Mouse (Mus musculus) CD8-positive naive resting alpha-beta T cell, adult 2 months (primary cell): ENCODE data around the gene Orai2.
"Not testable (repeated sequence)": the region's sequence is repeated elsewhere in the genome, so short reads cannot be mapped to it uniquely, and the experiment has no call there.

Experiments used
- DNase-seq, 2 experiments: peaks; one replicate each; pipeline ENCODE4 v3.0.0; 2022; ENCODE audit warnings: low read depth in 2 of 2, low spot score in 2 of 2

Orai2 gene

DNA sequence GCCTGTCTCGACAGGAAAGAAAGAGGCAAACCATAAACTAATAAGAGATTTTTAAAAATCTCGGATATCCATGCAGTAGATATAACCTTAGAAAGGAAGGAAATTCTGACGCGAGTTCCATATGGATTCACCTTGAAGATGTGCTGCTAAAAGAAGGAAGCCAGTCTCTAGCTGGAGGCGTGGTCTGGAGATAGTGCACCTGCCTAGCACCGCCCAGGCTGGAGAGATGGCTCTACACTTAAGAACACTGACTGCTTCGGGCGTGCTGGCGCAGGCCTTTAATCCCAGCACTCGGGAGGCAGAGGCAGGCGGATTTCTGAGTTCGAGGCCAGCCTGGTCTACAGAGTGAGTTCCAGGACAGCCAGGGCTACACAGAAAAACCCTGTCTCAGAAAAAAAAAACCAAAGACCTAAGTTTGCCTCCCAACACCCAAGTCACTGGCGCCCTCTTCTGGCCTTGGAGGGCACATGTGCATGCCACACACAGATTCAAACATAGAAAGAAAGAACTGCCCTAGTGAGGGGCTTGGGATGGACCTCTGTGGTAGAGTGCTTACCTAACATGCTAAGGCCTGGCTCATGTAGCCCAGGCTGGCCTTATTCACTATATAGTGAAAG lies 32.7 kb downstream of the Orai2 start:
- peak; percentile 64 to 76 for DNase-seq

DNA sequence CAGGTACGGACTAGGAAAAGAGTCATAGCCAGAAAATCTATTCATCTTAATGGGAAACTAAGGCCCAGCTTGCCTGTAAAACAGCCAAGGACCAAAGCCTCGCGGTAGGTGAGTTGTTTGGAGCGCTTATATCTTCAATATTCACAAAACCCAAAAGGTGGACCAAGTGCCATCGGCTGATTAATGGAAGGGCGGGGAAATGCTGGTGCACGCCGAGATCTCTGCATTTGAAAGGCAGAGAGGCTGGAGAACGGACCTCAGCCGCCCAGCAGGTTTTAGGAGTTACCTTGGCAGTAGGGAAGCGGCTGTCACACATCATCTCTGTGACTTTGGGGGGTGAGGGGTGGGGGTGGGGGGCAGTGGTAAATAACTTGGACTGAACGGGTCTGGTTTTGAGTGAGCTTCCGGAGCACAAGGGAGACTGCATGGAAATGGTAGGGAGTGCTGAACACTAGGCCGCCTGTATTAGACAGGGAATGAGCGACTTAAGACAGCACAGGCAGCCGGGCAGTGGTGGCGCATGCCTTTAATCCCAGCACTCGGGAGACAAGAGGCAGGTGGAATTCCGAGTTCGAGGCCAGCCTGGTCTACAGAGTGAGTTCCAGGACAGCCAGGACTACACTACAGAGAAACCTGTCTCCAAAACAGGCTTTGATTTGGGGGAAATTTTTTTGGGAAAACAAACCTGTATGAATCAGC lies 34.1 kb downstream of the Orai2 start:
- no peak for DNase-seq

- DNase-seq, result peak; percentile 95 to 96
Observed at GRCm38 (mm10) chr5:136135571-136136291, 34.8 kb downstream of the Orai2 start, which contains the start of the genes Lrwd1 and Alkbh4. Gene Lrwd1, minus strand, starts transcription at chr5:136136074. Gene Alkbh4, plus strand, starts transcription at chr5:136136146.

GRCm38 (mm10) chr5:136122165-136122564 lies 48.3 kb downstream of the Orai2 start:
- no peak for DNase-seq

DNA sequence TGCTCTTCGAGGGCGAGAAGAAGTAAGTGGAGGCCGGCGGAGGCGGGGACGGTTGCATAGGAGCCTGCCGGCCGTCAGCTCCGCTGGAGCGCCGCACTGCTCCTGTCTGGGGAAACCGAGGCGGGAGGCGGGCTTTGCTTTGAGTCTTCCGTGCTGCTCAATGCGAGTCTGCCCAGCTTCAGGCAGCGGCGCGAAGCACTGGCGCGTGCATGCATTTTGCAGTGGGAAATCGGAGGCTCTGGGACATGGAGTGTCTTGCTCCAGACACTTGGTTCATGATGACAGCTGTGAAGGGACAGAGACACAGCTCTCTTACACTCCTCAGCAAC lies 53.8 kb downstream of the Orai2 start:
- DNase-seq, result no peak

GRCm38 (mm10) chr5:136115891-136116783 lies 54.4 kb downstream of the Orai2 start, which contains the start of gene Polr2j:
Gene Polr2j, plus strand, starts transcription at chr5:136116631.
- peak; percentile 96 for DNase-seq

GRCm38 (mm10) chr5:136113546-136113945 lies 57.0 kb downstream of the Orai2 start:
- DNase-seq, result not testable (repeated sequence)

DNA sequence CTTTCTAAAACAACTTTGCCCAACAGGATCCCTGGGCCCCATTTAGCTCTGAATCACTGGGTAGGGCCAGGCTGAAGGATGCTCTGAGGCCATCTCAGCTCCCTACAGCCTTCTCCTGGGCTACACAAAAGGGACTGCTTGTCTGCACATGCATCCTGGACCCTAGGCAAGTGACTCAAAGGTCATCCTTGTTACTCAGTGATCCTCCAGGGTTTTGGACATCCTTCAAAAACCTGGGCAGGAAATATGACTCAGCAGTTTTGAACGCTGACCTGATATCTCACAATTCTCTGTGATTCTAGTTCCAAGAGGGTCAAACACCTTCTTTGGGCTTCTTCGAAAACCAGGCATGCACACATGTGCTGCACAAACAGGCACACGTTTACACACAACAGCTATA lies 61.5 kb downstream of the Orai2 start:
- DNase-seq, result no peak

- no peak for DNase-seq
Observed at GRCm38 (mm10) chr5:136108486-136108885, 62.0 kb downstream of the Orai2 start.

- peak; percentile 51 to 55 for DNase-seq
Observed at GRCm38 (mm10) chr5:136104511-136104910, 66.0 kb downstream of the Orai2 start.

GRCm38 (mm10) chr5:136102099-136102820 lies 68.3 kb downstream of the Orai2 start:
- peak; percentile 60 to 67 for DNase-seq

GRCm38 (mm10) chr5:136098536-136098935 lies 72.0 kb downstream of the Orai2 start:
- no peak for DNase-seq
